Mouse (Mus musculus) liver, adult 2 months (tissue): ENCODE measurements around the gene Plcb4.

Source experiments
- CTCF ChIP-seq: fragments of 200-500 bp; IDR thresholded peaks from 2 replicates; pipeline ENCODE4 v1.5.1; 2011; ENCODE audit warnings: low read depth, low read length, control low read depth
- POLR2A ChIP-seq: fragments of 200-500 bp; IDR thresholded peaks from 2 replicates; pipeline ENCODE4 v1.6.1; 2011; ENCODE audit warnings: low read length, control low read depth; ENCODE audit not compliant: insufficient read depth; ENCODE audit errors: extremely low read depth

DNA sequence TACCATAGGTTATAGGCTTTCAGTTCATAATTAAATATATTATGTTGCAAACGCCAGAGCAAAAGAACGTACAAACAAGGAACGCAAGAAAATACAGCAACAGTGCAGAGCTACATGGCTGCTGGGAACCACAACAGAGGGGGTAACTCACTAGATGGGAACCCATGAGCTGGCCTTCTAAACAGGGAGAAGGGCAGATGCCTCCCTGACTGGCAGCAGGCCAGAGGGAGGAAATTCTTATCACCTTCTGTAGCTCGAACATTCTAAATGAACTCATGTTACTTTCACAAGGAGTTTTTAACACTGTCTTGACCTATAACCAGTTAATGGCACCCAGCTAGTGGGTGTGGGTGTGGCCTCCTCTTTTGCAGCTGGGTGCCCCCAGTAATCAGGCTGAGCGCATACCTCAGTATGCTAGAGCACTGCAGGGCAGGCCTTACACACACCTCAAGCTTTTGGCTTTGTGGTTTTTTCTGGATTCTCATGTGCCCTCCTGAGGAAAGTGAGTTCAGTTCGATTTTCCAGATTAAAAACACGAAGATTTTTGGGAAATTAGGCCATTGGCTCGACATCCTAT lies 102.5 kb downstream of the Plcb4 start:
- TF ChIP-seq POLR2A (no peak), CTCF (no peak)
